Mouse (Mus musculus): Measurements from ENCODE around the gene Med25.

- TF ChIP-seq CTCF (IDR thresholded peaks at IDR 0.05; ENCODE audit: borderline replicate concordance, insufficient read depth, low read depth, low read length): no peak
- peak; percentile 74 for TF ChIP-seq POLR2A (IDR thresholded peaks at IDR 0.05; ENCODE audit: borderline replicate concordance, insufficient read depth, low read length)
These were observed at the start of gene Med25 for GRCm38 (mm10) chr7:44892276-44892921.

All from cerebellum, adult 2 months (tissue).